In the genomic region with DNA sequence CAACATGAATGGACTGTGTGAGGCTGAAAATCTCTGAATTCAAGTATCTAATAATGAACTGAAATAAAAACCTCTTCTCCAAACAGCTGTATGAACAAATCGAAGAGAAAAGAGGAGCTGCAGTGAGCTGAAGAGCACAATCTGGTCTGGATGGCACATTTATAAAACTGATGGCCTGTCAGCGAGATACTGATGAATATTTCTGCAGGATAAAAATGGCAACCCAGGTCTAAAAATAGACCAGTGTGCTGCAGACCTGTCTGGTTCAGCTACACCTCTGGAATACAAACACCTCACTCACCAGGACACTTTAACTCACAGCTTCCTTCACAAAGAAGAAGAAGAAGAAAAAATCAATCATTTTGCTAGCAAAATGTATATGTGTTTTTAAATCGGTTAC, we compare ENCODE assay signal across 17 mouse cellular contexts. TPM values are rescaled to one million over a fixed set of nuclear protein-coding genes. Genes with fewer than 3 reads are reported as not detected.
A peak's percentile ranks its signal among the peaks of the same experiment; 100 is the strongest.
DNase-seq lines count a peak whose midpoint lies in the region; ATAC-seq and TF ChIP-seq lines count a peak whose summit lies in the region.
"Had no signal": no experiment of that assay in that cellular context is flagged by ENCODE, and none has a peak within 500 bp of the region (broad histone marks: within the 10 kb centered on the region; RNA-seq: fewer than 3 reads in every experiment).

No protein-coding gene starts in this region.

- H3K27ac ChIP-seq in forebrain, postnatal 0 days (ENCODE audit: low read depth, low read length) = peak overlapping the region; percentile 52
- H3K27ac ChIP-seq in hindbrain, embryonic 15.5 days (replicated peaks) = peak overlapping the region; percentile 80
- no peak overlapping the region for H3K27ac ChIP-seq in cerebellum, adult 2 months (ENCODE audit: insufficient read depth, low read length)
- H3K27ac ChIP-seq: embryonic facial prominence, embryonic 13.5 days; limb, embryonic 12.5 days; liver, embryonic 15.5 days had no signal

- peak; percentile 19 for DNase-seq in heart, adult 8-10 months (ENCODE audit: low spot score)
- no peak for DNase-seq in heart, postnatal 14 days
- DNase-seq in brain, adult 2 months (ENCODE audit: low read depth, low spot score) = peak; percentile 29
- peak; percentile 7 for DNase-seq in forebrain, postnatal 0 days
- DNase-seq in layer of hippocampus, adult 9-10 months (ENCODE audit: low spot score) = no peak
- DNase-seq in adrenal gland, adult 2 months = no peak
- no peak for DNase-seq in cerebellum, adult 2 months
- DNase-seq: adrenal gland, postnatal 25 days; cerebellum, postnatal 36 days; gastrocnemius, postnatal 25 days; kidney, postnatal 14 days; lung, postnatal 14 days had no signal

- peaks cover 2% of the 10 kb centered on the region for H3K4me1 ChIP-seq in forebrain, postnatal 0 days (ENCODE audit: insufficient read depth)
- peaks cover 12% of the 10 kb centered on the region for H3K4me1 ChIP-seq in hindbrain, embryonic 15.5 days (replicated peaks)
- H3K4me1 ChIP-seq in cerebellum, adult 2 months (ENCODE audit: control insufficient read depth, insufficient read depth, low read length) = no peaks in the 10 kb centered on the region; the same call in 1 of the 2 replicates

- no peak overlapping the region for H3K9ac ChIP-seq in forebrain, postnatal 0 days
- H3K9ac ChIP-seq in hindbrain, embryonic 15.5 days = no peak overlapping the region
- H3K9ac ChIP-seq: embryonic facial prominence, embryonic 13.5 days; limb, embryonic 12.5 days; liver, embryonic 15.5 days had no signal

- no peak for TF ChIP-seq CTCF in forebrain, postnatal 0 days (IDR thresholded peaks at IDR 0.05; ENCODE audit: low read depth)
- no peak for TF ChIP-seq CTCF in cerebellum, adult 2 months (IDR thresholded peaks at IDR 0.05; ENCODE audit: borderline replicate concordance, insufficient read depth, low read depth, low read length)

- intact Hi-C loops in heart, postnatal 14 days (cut with DNase I) = no loop called here

- H3K4me3 ChIP-seq in forebrain, postnatal 0 days (ENCODE audit: low read depth, low read length) = no peak overlapping the region
- no peak overlapping the region for H3K4me3 ChIP-seq in hindbrain, embryonic 15.5 days
- no peak overlapping the region for H3K4me3 ChIP-seq in cerebellum, adult 2 months (replicated peaks; ENCODE audit: insufficient read depth, low read depth, low read length)
- H3K4me3 ChIP-seq: embryonic facial prominence, embryonic 13.5 days; limb, embryonic 12.5 days; liver, embryonic 15.5 days had no signal

- WGBS in forebrain, postnatal 0 days = 77% methylated on average over 3 of the region's 3 CpGs
- 77% methylated on average over 3 of the region's 3 CpGs for WGBS in hindbrain, embryonic 15.5 days
- WGBS in cerebellum, adult 2 months = 61% methylated on average over 3 of the region's 3 CpGs

- H3K27me3 ChIP-seq in forebrain, postnatal 0 days (ENCODE audit: insufficient read depth, low read length) = no peaks in the 10 kb centered on the region
- H3K27me3 ChIP-seq in hindbrain, embryonic 15.5 days = no peaks in the 10 kb centered on the region
- no peaks in the 10 kb centered on the region for H3K27me3 ChIP-seq in cerebellum, adult 2 months (ENCODE audit: control insufficient read depth, insufficient read depth, low read length)
- H3K27me3 ChIP-seq: embryonic facial prominence, embryonic 13.5 days; limb, embryonic 12.5 days; liver, embryonic 15.5 days had no signal

- H3K4me2 ChIP-seq in forebrain, postnatal 0 days (ENCODE audit: low read depth) = no peak overlapping the region
- no peak overlapping the region for H3K4me2 ChIP-seq in hindbrain, embryonic 15.5 days
- H3K4me2 ChIP-seq: embryonic facial prominence, embryonic 13.5 days; limb, embryonic 12.5 days; liver, embryonic 15.5 days had no signal

- no peak for TF ChIP-seq POLR2A in cerebellum, adult 2 months (IDR thresholded peaks at IDR 0.05; ENCODE audit: borderline replicate concordance, insufficient read depth, low read length)

- H3K9me3 ChIP-seq in forebrain, postnatal 0 days (ENCODE audit: low read length) = no peaks in the 10 kb centered on the region
- no peaks in the 10 kb centered on the region for H3K9me3 ChIP-seq in hindbrain, embryonic 15.5 days
- H3K9me3 ChIP-seq: embryonic facial prominence, embryonic 13.5 days; limb, embryonic 12.5 days; liver, embryonic 15.5 days had no signal

- ATAC-seq in forebrain, postnatal 0 days = no peak
- ATAC-seq in hindbrain, embryonic 15.5 days (ENCODE audit: low FRiP score, low read depth) = peak; percentile 54; the same call in 1 of the 2 replicates
- ATAC-seq: intestine, embryonic 16.5 days had no signal

- H3K36me3 ChIP-seq in forebrain, postnatal 0 days (ENCODE audit: insufficient read depth) = no peaks in the 10 kb centered on the region
- H3K36me3 ChIP-seq in hindbrain, embryonic 15.5 days = no peaks in the 10 kb centered on the region
- H3K36me3 ChIP-seq: embryonic facial prominence, embryonic 13.5 days; limb, embryonic 12.5 days; liver, embryonic 15.5 days had no signal

RNA-seq across cellular contexts. Expression of a gene that starts 29.3 kb away (rescaled TPM):
- 10 to 100 TPM; 17.5 to 19.1 (median 18.4) TPM for total RNA-seq in heart, adult 8-10 months (2022)
- 10 to 100 TPM; 21.0 to 21.1 TPM for total RNA-seq in heart, postnatal 14 days (2021)
- 64.1 and 75.8 TPM in 2 replicates for total RNA-seq in forebrain, postnatal 0 days (2014; rRNA removed)
- 134 and 142 TPM in 2 replicates for polyA plus RNA-seq in forebrain, postnatal 0 days (2015; fragmentation: Nextera tagmentation; extraction: Ambion mirVana)
- 143 TPM in 2 replicates for polyA plus RNA-seq in hindbrain, embryonic 15.5 days (2015; fragmentation: Nextera tagmentation; extraction: Ambion mirVana)
- total RNA-seq in adrenal gland, adult 2 months (2021) = 100 to 1,000 TPM; 224 to 227 TPM
- polyA plus RNA-seq in adrenal gland, adult 2 months (2012; rRNA removed) = 89.5 and 97.8 TPM in 2 replicates
- polyA plus RNA-seq in cerebellum, adult 2 months (2012; rRNA removed) = 83.0 and 89.1 TPM in 2 replicates

Comparison
In these comparisons a context has a peak if more than half of its experiments do, and no peak if none do; other contexts are left out.
1. DNase-seq: peak in heart, adult 8-10 months (single experiment), brain, adult 2 months (single experiment) and forebrain, postnatal 0 days (single experiment); none in heart, postnatal 14 days (0 of 2), layer of hippocampus, adult 9-10 months (single experiment), adrenal gland, adult 2 months (single experiment) and cerebellum, adult 2 months (0 of 2).